Mouse (Mus musculus): ENCODE data around the gene Nckap5.

Gene Nckap5

DNA sequence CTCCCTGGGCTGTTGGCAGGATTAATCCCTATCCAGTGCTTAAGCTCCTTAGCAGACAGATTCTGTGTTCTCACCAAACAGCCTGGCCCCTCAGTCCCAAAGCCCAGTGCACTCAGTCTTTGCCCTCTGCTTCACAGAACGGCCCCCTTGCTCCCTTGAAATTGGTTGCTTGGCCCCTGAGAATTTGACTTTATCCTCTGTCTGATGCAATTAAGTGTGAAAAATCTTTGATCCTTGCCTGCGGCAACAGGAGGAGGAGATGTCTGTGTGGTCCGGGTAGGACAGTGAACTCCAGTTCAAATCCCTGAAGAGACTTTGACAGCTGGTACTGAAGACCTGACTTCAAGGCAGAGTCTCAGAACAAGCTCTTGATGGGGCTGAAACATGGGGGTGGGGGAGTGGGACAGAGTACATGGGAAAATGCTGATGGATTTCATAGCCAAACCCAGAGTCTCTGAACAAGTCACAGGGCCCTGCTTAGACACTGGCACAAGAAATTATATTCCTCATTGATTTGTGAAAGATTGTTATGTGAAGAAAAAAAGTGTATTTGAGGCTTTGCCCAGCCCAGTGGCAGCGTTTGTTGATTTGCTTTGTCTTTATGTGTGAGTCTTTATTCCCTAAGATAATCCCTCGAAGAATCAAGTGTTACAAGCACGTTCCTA lies 65.0 kb downstream of the Nckap5 start:
- DNase-seq (ENCODE audit: low read depth, low spot score): no peak

DNA sequence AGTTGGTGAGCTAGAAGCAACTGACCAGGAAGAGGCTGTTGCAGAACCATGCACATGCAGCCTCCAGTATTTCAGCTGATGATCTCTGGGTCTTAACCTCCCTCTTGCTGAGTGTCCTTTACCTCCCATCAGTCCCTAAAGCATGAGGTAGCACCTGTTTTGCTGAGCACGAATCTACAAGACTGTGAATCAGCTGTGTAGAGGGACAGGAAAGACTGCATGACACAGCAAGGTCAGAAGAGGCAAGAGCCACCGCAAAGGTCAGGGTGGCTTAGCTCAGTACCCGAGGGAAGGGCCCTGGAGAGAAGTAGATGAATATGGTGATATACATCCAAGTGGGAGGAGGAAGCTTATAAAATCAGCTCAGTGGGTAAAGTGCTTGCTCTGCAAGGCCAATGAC lies 66.4 kb downstream of the Nckap5 start:
- DNase-seq (ENCODE audit: low read depth, low spot score): no peak

DNA sequence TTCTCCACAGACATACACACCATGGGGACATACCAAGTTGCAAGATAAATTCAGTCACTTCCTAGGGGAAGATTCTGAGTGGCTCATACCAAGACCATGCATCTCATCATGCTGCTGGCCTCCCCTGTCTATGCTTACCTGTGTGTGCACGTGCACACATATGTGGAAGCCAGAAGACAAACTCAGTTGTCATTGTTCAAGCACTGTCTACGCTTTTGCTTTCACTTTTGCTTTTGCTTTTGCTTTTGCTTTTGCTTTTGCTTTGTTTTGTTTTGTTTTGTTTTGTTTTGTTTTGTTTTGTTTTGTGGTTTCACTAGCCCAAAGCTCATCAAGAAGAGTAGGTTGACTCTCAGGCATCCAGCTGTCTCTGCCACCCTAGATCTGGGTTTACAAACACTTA lies 67.4 kb downstream of the Nckap5 start:
- DNase-seq (ENCODE audit: low read depth, low spot score): no peak

DNA sequence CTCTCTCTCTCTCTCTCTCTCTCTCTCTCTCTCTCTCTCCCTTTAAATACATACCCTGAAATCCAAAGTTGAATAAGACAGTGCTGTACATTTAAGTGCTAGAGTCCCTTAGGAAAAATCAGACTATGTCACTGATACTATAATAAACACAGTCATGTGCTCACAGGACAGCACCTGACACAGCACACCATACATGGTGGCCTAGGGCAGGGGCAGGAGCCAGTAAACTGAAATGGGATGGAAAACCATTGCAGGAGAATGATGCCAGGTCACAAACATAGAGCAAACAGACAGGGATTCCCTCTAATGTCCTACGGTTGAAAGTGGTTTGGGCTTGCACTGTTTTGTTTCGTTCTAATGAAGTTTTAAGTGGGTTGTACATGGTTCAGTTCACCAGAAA lies 70.2 kb downstream of the Nckap5 start:
- DNase-seq (ENCODE audit: low read depth, low spot score): no peak

- no peak for DNase-seq (ENCODE audit: low read depth, low spot score)
These were observed 74.9 kb downstream of the Nckap5 start for GRCm38 (mm10) chr1:126755682-126756081.

DNA sequence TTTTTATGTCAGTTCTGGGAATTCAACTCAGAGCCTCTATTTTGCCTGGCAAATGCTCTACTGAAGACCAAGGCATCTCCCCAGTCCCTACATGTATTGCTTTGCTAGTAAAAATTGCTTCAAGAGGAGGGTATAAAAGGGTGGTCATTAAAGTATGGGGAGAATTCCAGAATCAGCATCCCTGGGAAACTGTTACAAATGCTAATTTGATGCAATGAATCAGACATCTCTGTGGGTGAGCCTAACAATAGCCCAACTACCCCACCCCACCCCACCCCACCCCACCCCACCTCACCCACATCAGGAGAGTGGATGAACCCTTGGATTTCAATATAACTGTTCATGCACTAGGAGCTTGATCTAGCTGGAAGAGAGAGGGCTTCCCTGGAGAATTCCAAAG lies 77.0 kb downstream of the Nckap5 start:
- DNase-seq (ENCODE audit: low read depth, low spot score): peak; percentile 50

- no peak for DNase-seq (ENCODE audit: low read depth, low spot score)
These were observed 78.2 kb downstream of the Nckap5 start for GRCm38 (mm10) chr1:126752247-126753037.

GRCm38 (mm10) chr1:126751137-126751536 lies 79.5 kb downstream of the Nckap5 start:
- no peak for DNase-seq (ENCODE audit: low read depth, low spot score)

DNA sequence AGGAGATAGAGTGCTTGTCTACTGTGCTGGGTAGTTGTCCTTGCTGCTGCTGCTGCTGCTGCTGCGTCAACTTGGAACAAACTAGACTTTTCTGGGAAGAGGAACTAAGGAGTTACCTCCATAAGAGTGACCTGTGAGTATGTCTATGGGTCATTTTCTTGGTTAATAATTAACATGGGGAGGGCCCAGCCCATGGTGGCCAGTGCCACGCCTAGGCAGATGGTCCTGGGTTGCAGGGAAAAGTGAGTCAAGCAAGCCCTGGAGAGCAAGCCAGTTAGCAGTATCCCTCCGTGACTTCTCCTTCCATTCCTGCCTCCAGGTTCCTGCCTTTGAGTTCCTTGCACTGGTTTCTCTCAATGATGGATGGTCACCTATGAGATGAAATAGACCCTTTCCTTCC lies 80.4 kb downstream of the Nckap5 start:
- DNase-seq (ENCODE audit: low read depth, low spot score): no peak

DNA sequence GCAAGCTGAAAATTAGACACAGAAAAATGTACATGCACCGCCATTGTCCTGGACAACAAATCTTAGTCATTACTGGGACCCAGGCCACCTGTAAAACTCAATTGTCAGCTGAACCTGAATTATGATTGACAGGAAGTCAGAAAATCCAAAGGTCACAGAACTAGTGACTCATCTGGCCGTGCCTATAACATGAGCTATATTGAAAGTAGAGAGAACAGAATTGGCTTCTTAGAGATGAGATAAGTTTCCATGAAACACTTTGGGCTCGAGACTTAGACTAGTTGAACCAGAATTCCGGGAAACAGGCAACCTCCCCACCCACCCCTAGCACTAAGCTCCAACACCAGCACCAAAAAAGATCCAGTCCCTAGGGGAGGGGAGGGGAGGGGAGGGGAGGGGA lies 82.7 kb downstream of the Nckap5 start:
- DNase-seq (ENCODE audit: low read depth, low spot score): no peak

DNA sequence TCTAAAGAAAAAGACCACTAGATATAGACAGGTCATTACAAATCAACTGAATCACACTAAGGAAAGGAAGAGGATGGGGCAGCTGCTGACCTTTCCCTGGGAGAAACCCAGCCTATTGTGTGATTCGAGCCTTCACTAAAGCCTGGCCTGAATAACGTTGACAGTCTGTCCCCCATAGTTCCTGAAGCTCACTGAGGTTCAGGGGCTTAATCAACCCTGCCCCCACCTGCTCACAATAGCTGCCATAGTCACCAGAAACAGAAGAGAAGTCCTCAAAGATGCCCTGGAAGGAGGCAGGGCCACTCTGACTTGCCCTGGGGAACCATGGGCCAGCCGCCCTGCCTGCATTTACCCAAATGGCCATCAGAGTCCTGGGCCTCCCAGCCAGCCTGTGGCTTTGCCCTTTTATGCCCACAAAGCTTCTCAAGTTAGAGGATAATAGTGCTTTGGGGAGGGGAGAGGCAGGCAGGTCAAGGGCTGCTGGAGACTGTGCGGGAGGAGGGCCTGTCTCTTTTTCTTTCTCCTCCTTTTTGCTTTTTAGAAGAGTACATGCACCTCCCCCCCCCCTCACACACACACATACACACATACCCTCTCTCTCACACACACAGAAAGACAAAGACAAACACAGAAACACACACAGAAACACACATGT lies 85.0 kb downstream of the Nckap5 start:
- no peak for DNase-seq (ENCODE audit: low read depth, low spot score)

- DNase-seq (ENCODE audit: low read depth, low spot score): no peak
These were observed 85.8 kb downstream of the Nckap5 start for GRCm38 (mm10) chr1:126744631-126745305.

- DNase-seq (ENCODE audit: low read depth, low spot score): no peak
These were observed 92.3 kb downstream of the Nckap5 start for GRCm38 (mm10) chr1:126738291-126738640.

- DNase-seq (ENCODE audit: low read depth, low spot score): no peak
These were observed 92.9 kb downstream of the Nckap5 start for GRCm38 (mm10) chr1:126737554-126738290.

GRCm38 (mm10) chr1:126731691-126732090 lies 98.9 kb downstream of the Nckap5 start:
- DNase-seq (ENCODE audit: low read depth, low spot score): no peak

DNA sequence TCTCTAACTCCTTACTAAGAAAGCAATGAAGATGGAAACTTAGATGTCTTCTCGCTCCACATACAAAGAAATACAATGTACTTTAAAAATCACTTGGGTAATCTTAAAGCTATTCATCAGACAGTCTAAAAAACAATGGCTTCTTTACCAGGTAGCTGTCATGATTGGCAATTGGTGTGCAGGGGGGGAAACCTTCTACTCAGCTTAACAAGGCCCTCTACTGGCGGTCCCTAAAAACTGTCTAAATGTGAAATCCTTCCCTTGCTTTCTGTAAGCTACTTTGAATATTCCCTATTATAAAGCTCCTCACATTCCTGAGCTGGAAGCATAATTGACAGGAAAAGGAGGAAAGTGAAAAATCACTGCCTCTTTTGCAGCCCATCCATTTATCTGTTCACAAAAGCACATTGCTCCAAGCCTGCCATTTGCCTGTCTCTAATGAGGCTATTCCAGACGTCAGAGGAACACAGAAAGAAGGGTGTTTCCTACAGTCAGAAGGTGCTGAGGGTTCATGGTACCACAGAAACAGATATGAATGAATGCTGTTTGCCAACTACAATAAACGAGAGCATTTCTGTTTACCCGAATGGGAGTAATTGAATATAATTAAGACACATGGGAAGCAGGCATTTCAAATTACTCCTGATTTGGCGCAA lies 104.1 kb downstream of the Nckap5 start:
- DNase-seq (ENCODE audit: low read depth, low spot score): peak; percentile 22

DNA sequence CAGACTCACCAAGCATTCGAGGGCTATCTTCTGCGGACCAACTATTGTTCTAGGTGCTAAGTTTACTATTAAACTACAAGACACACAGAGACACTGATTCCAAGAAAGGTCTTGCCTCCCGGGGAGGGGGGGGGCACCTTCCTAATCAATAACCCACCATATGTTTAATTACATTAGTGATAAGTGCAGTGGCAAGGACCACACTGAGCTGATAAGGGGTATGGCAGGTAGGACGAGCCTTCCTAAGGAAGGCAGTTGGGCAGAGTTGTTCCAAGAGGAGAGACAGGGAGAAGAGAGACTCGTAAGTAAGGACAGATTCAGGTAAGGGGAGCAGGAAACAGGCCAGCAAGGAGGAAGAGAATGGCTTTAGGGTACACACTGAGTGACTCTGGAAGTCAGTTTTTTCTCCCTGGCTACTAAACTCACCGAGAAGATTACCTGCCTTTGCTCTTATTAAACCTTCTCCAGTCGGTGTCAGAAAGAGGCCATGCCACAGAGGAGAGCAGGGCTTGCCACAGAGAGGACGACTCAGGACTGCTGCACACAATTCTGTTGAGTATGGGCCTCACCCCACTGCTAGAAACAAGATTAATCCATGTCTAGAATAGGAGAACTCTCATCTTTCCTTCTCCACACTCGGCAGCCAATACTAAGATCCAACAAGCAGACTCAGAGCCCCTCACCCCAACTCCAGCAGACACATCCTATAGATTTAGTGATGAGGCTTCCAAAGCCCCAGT lies 104.8 kb downstream of the Nckap5 start:
- DNase-seq (ENCODE audit: low read depth, low spot score): no peak

- no peak for DNase-seq (ENCODE audit: low read depth, low spot score)
These were observed 108.7 kb downstream of the Nckap5 start for GRCm38 (mm10) chr1:126721917-126722316.

GRCm38 (mm10) chr1:126719733-126720348 lies 110.8 kb downstream of the Nckap5 start:
- DNase-seq (ENCODE audit: low read depth, low spot score): no peak

- DNase-seq (ENCODE audit: low read depth, low spot score): no peak
These were observed 124.0 kb downstream of the Nckap5 start for GRCm38 (mm10) chr1:126706611-126707010.

Measured in ES-CJ7 (cell line).